Mouse (Mus musculus) neural tube, embryonic 12.5 days (tissue): ENCODE measurements around the gene Ank2. TPM values are rescaled to one million over a fixed set of nuclear protein-coding genes. Genes with fewer than 3 reads are reported as not detected.

ENCODE experiments used
- ATAC-seq: fragments of 200-750 bp; cut with Nextera tagmentation; 2 replicates; pipeline ENCODE4 v1.8.0; 2017; ENCODE audit warnings: low read depth, mild to moderate bottlenecking, moderate TSS enrichment, moderate library complexity; ENCODE audit not compliant: low FRiP score
- H3K27ac ChIP-seq: fragments of 300-500 bp; sonication (generic); 2 replicates; pipeline ENCODE4 v1.5.1; 2016
- H3K27me3 ChIP-seq: fragments of 300-500 bp; sonication (generic); replicated peaks from 2 replicates; pipeline ENCODE4 v1.6.1; 2016; ENCODE audit warnings: mild to moderate bottlenecking
- H3K36me3 ChIP-seq: fragments of 300-500 bp; sonication (generic); 2 replicates; pipeline ENCODE4 v1.6.1; 2016; ENCODE audit warnings: mild to moderate bottlenecking
- H3K4me1 ChIP-seq: fragments of 300-500 bp; sonication (generic); 2 replicates; pipeline ENCODE4 v1.6.1; 2016
- H3K4me2 ChIP-seq: fragments of 300-500 bp; sonication (generic); replicated peaks from 2 replicates; pipeline ENCODE4 v1.6.1; 2016; ENCODE audit warnings: mild to moderate bottlenecking
- H3K4me3 ChIP-seq: fragments of 300-500 bp; sonication (generic); 2 replicates; pipeline ENCODE4 v1.5.1; 2016
- H3K9ac ChIP-seq: fragments of 300-500 bp; sonication (generic); 2 replicates; pipeline ENCODE4 v1.6.1; 2016; ENCODE audit warnings: mild to moderate bottlenecking
- H3K9me3 ChIP-seq: fragments of 300-500 bp; sonication (generic); 2 replicates; pipeline ENCODE4 v1.6.1; 2016; ENCODE audit warnings: mild to moderate bottlenecking
- WGBS: fragments of 180-500 bp; shearing (Covaris S2); methylation state at CpG from one replicate; pipeline ENCODE4 v1.1.7; 2016; 5-methylcytosine and 5-hydroxymethylcytosine counted together
- polyA plus RNA-seq: library from polyadenylated mRNA; unstranded; fragments of >200 nt; fragmentation: Nextera tagmentation; extraction: Ambion mirVana; gene quantifications from 2 replicates; pipeline ENCODE4 v1.2.1, GENCODE M21; 2016

Ank2 gene
- polyA plus RNA-seq, 1 experiment from 2014 or later, result 95.2 TPM

DNA sequence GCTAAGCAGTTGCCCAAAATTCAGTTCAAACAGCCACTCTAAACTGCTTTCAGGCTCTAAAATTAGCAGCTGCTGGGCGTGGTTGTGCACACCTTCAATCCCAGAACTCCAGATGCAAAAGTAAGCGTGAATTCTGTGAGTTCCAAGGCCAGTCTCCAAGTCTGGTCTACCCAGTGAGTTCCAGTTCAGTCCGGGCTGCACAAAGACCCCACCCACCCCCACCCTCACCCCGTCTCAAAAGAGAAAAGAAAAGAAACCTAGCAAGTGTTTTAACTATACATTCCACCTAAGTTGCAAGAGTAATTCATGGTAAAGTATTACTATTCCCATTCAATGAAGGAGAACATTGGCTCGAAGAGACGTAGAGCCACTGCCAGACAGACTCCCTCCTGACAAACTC lies 45.9 kb downstream of the Ank2 start:
- 85% methylated on average over 6 of the region's 6 CpGs for WGBS
- no peak overlapping the region for H3K4me3 ChIP-seq
- no peak overlapping the region for H3K27ac ChIP-seq
- H3K4me2 ChIP-seq, result no peak overlapping the region
- H3K36me3 ChIP-seq, result no peaks in the 10 kb centered on the region
- no peaks in the 10 kb centered on the region for H3K4me1 ChIP-seq
- ATAC-seq, result no peak
- no peaks in the 10 kb centered on the region for H3K9me3 ChIP-seq
- no peak overlapping the region for H3K9ac ChIP-seq
- no peaks in the 10 kb centered on the region for H3K27me3 ChIP-seq

- no peak overlapping the region for H3K9ac ChIP-seq
- no peak for ATAC-seq
- H3K9me3 ChIP-seq, result no peaks in the 10 kb centered on the region
- H3K27ac ChIP-seq, result no peak overlapping the region
- no peaks in the 10 kb centered on the region for H3K4me1 ChIP-seq
- no peak overlapping the region for H3K4me2 ChIP-seq
- no peaks in the 10 kb centered on the region for H3K36me3 ChIP-seq
- no peaks in the 10 kb centered on the region for H3K27me3 ChIP-seq
- H3K4me3 ChIP-seq, result no peak overlapping the region
- WGBS, result 62% methylated on average over 13 of the region's 13 CpGs
Observed at GRCm38 (mm10) chr3:127452233-127452632, 46.9 kb downstream of the Ank2 start.

DNA sequence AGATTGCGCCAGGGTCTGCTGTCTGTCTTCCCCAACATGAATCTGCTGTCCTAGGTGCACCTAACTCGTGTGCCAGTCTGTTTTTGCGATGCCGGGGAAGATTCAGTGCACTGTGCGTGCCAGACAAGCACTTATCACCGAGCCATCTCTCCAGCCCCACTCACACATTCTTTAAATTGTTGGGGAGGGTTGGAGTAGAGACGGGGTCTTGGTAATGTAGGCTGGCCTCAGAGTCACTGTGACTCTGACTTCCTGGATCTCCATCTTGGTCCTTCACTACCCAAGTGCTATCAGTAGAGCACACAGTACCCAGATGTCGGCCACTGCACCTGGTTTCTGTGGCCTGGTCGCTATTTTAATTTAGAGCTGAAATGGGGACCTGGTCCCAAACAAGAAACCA lies 47.4 kb downstream of the Ank2 start:
- Histone ChIP-seq H3K9me3 (no peaks in the 10 kb centered on the region), H3K36me3 (no peaks in the 10 kb centered on the region), H3K4me3 (no peak overlapping the region), H3K9ac (no peak overlapping the region), H3K27me3 (no peaks in the 10 kb centered on the region), H3K4me1 (no peaks in the 10 kb centered on the region), H3K27ac (no peak overlapping the region), H3K4me2 (no peak overlapping the region)
- ATAC-seq, result no peak
- WGBS, result 80% methylated on average over 9 of the region's 9 CpGs

DNA sequence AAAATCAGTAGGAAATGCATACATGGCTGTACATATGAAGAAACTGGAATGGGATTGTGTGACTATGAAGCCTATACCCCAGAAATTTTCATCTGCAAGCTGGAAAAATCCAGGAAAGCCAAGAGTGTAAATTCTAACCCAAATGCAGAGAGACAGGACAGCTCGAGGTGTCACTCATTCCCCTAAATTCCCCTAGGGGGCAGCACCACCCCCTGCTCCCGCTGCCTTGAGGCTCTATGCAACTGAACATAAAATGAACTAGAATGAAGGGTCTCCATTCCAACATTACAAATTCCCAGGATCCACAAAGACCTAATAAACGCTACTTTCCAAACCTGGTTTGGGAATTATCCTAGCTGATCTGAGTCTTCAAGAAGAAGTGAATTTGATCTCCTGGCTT lies 48.1 kb downstream of the Ank2 start:
- H3K27me3 ChIP-seq, result no peaks in the 10 kb centered on the region
- H3K4me3 ChIP-seq, result no peak overlapping the region
- no peak overlapping the region for H3K9ac ChIP-seq
- H3K4me1 ChIP-seq, result no peaks in the 10 kb centered on the region
- no peaks in the 10 kb centered on the region for H3K36me3 ChIP-seq
- H3K9me3 ChIP-seq, result no peaks in the 10 kb centered on the region
- no peak overlapping the region for H3K27ac ChIP-seq
- 12% methylated on average over 3 of the region's 3 CpGs for WGBS
- ATAC-seq, result no peak; the same call in 1 of the 2 replicates
- H3K4me2 ChIP-seq, result no peak overlapping the region

- Histone ChIP-seq H3K36me3 (no peaks in the 10 kb centered on the region), H3K27me3 (no peaks in the 10 kb centered on the region), H3K4me1 (no peaks in the 10 kb centered on the region), H3K4me2 (no peak overlapping the region), H3K9me3 (no peaks in the 10 kb centered on the region), H3K9ac (no peak overlapping the region), H3K4me3 (no peak overlapping the region), H3K27ac (no peak overlapping the region)
- WGBS, result 46% methylated on average over 5 of the region's 5 CpGs
- ATAC-seq, result peak; percentile 63; the same call in 1 of the 2 replicates
Observed at GRCm38 (mm10) chr3:127446173-127446572, 53.0 kb downstream of the Ank2 start.

- Histone ChIP-seq H3K9ac (no peak overlapping the region), H3K4me3 (no peak overlapping the region), H3K27ac (no peak overlapping the region), H3K4me2 (no peak overlapping the region), H3K4me1 (no peaks in the 10 kb centered on the region), H3K36me3 (no peaks in the 10 kb centered on the region), H3K9me3 (no peaks in the 10 kb centered on the region), H3K27me3 (no peaks in the 10 kb centered on the region)
- ATAC-seq, result peak; percentile 61; the same call in 1 of the 2 replicates
- WGBS, result 38% methylated on average over 3 of the region's 3 CpGs
Observed at GRCm38 (mm10) chr3:127433291-127433690, 65.9 kb downstream of the Ank2 start.

- no peak overlapping the region for H3K4me2 ChIP-seq
- 71% methylated on average over 13 of the region's 13 CpGs for WGBS
- ATAC-seq, result no peak
Observed at GRCm38 (mm10) chr3:127429866-127430265, 69.3 kb downstream of the Ank2 start.

DNA sequence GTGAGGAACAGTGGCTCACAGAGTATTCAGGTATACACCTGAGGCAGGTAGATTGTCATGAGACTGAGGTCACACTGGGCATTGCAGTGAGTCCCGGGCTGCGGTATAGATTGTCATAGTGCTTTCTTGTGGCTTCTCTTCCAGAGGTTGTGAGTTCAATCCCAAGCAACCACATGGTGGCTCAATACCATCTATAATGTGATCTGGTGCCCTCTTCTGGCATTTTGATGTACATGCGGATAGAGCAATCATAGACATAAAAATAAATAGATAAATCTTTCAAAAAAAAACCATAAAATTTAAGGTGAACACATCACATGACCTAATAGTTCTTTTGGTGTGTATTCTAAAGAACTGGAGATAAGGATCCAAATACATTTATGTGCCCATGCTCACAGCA lies 70.6 kb downstream of the Ank2 start:
- H3K4me1 ChIP-seq, result no peaks in the 10 kb centered on the region
- H3K27me3 ChIP-seq, result no peaks in the 10 kb centered on the region
- H3K9me3 ChIP-seq, result no peaks in the 10 kb centered on the region
- ATAC-seq, result no peak
- H3K27ac ChIP-seq, result no peak overlapping the region
- no peak overlapping the region for H3K9ac ChIP-seq
- no peak overlapping the region for H3K4me3 ChIP-seq
- 90% methylated on average over 3 of the region's 3 CpGs for WGBS
- no peak overlapping the region for H3K4me2 ChIP-seq
- no peaks in the 10 kb centered on the region for H3K36me3 ChIP-seq

More at GRCm38 (mm10) chr3:127429866-127430265, 69.3 kb downstream of the Ank2 start:
- Histone ChIP-seq H3K4me3 (no peak overlapping the region), H3K27me3 (no peaks in the 10 kb centered on the region), H3K36me3 (no peaks in the 10 kb centered on the region), H3K9me3 (no peaks in the 10 kb centered on the region), H3K9ac (no peak overlapping the region), H3K27ac (no peak overlapping the region), H3K4me1 (no peaks in the 10 kb centered on the region)

DNA sequence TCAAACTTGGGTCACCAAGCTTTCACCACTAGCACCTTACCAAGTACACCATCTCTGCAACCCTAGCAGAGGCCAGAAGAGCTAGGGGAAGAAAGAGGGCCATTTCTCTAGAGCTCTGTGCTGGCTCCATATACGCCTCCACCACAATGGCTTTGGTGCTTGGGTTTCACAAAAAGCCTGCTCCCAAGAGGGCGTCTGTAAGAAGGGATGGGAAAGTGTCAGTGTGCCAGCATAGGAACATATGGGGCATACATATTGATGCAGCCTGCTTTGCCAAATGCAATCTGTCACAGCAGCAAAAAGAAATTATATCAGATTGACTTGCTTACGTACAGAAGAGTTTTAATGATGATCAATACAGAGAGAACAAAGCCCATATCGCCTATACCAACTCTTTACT lies 82.2 kb downstream of the Ank2 start:
- Histone ChIP-seq H3K9me3 (no peaks in the 10 kb centered on the region), H3K36me3 (no peaks in the 10 kb centered on the region), H3K4me3 (no peak overlapping the region), H3K4me1 (no peaks in the 10 kb centered on the region), H3K27ac (no peak overlapping the region), H3K4me2 (no peak overlapping the region), H3K27me3 (no peaks in the 10 kb centered on the region), H3K9ac (no peak overlapping the region)
- no peak for ATAC-seq
- 83% methylated on average over 4 of the region's 4 CpGs for WGBS

- no peaks in the 10 kb centered on the region for H3K36me3 ChIP-seq
- no peak for ATAC-seq
- no peaks in the 10 kb centered on the region for H3K27me3 ChIP-seq
- H3K27ac ChIP-seq, result no peak overlapping the region
- no peak overlapping the region for H3K4me3 ChIP-seq
- no peak overlapping the region for H3K9ac ChIP-seq
- H3K4me2 ChIP-seq, result no peak overlapping the region
- H3K4me1 ChIP-seq, result no peaks in the 10 kb centered on the region; the same call in 1 of the 2 replicates
- WGBS, result 56% methylated on average over 1 of the region's 1 CpGs
- H3K9me3 ChIP-seq, result no peaks in the 10 kb centered on the region
Observed at GRCm38 (mm10) chr3:127414438-127414837, 84.7 kb downstream of the Ank2 start.

DNA sequence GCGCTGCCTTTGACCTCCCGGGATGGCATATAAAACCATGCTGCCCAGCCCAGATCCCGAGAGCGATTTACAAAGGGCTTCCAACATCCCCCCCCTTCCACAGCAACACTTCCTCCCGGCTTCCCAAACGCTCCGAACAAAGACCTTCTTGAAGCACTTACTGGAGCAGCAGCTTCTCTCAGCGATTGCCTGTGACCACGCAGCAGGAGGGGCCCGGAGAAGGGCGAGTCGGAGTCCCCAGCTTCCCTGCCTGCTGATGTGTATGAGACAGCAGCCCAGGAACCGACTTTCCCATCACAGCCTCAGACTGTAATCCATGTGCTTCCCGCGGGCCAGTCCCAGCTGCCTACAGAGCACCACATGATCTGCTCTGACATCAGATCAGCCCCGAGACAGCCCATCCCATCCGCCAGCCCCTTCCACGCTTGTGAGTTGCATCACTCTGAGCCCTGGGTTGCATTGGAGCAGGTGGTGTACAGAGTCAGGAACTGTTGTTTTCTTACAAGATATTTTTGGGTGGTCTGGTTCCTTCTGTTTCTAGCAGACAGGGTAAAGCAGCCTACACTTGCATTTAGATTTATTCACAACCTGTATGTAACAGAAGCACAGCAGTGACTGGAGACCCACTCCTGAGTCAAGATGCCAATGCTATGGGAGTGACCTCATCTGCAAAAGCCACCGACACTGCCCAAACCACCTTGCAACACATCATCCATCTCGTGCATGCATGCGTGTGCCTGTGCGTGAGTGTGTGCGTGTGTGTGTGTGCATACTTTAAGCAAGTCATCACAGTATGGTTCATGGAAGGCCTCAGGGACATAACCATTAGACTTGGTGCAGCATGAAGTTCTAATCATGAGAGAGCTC lies 90.2 kb downstream of the Ank2 start:
- peaks cover 21% of the 10 kb centered on the region; the same call in 1 of the 2 replicates for H3K4me1 ChIP-seq
- ATAC-seq, result peak; percentile 98
- peak overlapping the region; percentile 78 for H3K4me2 ChIP-seq
- 15% methylated on average over 23 of the region's 23 CpGs for WGBS
- peak overlapping the region; percentile 76 for H3K27ac ChIP-seq
- H3K36me3 ChIP-seq, result no peaks in the 10 kb centered on the region
- peak overlapping the region; percentile 54 for H3K4me3 ChIP-seq
- peak overlapping the region; percentile 64 for H3K9ac ChIP-seq
- no peaks in the 10 kb centered on the region for H3K9me3 ChIP-seq
- no peaks in the 10 kb centered on the region for H3K27me3 ChIP-seq

DNA sequence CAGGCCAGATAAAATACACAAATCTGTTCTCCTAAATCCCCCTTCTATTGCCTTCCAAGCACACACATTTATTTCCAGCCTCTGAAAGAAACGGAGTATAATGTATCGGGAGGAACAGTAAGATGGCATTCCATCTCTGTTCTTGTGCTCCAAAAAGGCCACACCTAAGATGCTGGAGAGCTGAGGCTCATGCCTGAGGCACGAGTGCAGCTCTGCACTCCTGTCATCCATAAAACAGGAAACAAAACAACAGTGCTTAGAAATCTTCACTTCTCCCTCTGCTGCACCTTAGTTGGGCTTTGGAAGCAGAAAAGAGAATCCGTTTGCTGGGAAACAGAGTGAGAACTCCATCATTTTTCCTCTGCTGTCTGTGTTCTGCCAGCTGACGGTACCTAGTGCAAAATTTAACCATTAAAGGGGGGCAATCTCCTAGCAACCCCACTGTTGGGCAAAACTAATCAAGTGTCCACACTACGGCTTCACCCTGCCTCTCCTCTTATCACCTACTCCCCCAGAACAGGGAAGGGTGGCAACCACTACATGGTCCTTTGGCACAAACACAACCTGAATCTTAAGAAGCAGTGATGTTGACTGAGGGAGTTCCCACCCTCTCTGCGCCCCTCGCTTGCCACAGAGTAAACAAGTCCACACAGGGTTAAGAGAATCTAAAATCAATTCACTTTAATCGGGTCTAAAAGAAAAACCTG lies 91.1 kb downstream of the Ank2 start:
- ATAC-seq, result peak; percentile 48
- no peaks in the 10 kb centered on the region for H3K36me3 ChIP-seq
- no peaks in the 10 kb centered on the region for H3K27me3 ChIP-seq
- H3K9ac ChIP-seq, result peak overlapping the region; percentile 64
- peak overlapping the region; percentile 76; the same call in 1 of the 2 replicates for H3K27ac ChIP-seq
- H3K4me1 ChIP-seq, result peaks cover 21% of the 10 kb centered on the region; the same call in 1 of the 2 replicates
- 11% methylated on average over 9 of the region's 9 CpGs for WGBS
- H3K4me2 ChIP-seq, result peak overlapping the region; percentile 78
- H3K4me3 ChIP-seq, result peak overlapping the region; percentile 54
- no peaks in the 10 kb centered on the region for H3K9me3 ChIP-seq
